ENCODE assay signal across 8 mouse cellular contexts in genomic region chr3:79841475-79841874, GRCm38 (mm10). TPM values are rescaled to one million over a fixed set of nuclear protein-coding genes. Genes with fewer than 3 reads are reported as not detected.
DNase-seq lines count a peak whose midpoint lies in the region; ATAC-seq and TF ChIP-seq lines count a peak whose summit lies in the region.

No protein-coding gene starts in this region.

- H3K9ac ChIP-seq in liver, adult 2 months (ENCODE audit: low read depth, low read length), result peak overlapping the region; percentile 62; the same call in 1 of the 2 replicates
- H3K9ac ChIP-seq in limb, embryonic 12.5 days (replicated peaks), result no peak overlapping the region

- no peaks in the 10 kb centered on the region for H3K27me3 ChIP-seq in liver, adult 2 months (ENCODE audit: control insufficient read depth, insufficient read depth, low read length)
- no peaks in the 10 kb centered on the region for H3K27me3 ChIP-seq in forebrain, embryonic 10.5 days (ENCODE audit: poor library complexity, severe bottlenecking)
- no peaks in the 10 kb centered on the region for H3K27me3 ChIP-seq in limb, embryonic 12.5 days

- TF ChIP-seq POLR2A in liver, adult 2 months (IDR thresholded peaks at IDR 0.05; ENCODE audit: extremely low read depth, insufficient read depth, low read length), result no peak

- peaks cover 8% of the 10 kb centered on the region; the same call in 1 of the 2 replicates for H3K4me1 ChIP-seq in liver, adult 2 months (ENCODE audit: control insufficient read depth, insufficient read depth, low read length)
- H3K4me1 ChIP-seq in forebrain, embryonic 10.5 days, result peaks cover 7% of the 10 kb centered on the region
- 0 out of 2 replicates have a peak, but pooled peaks cover 3% of the 10 kb centered on the region for H3K4me1 ChIP-seq in limb, embryonic 12.5 days (replicated peaks)

- peak overlapping the region; percentile 54 for H3K4me2 ChIP-seq in limb, embryonic 12.5 days

- no peak for DNase-seq in liver, adult 2 months (ENCODE audit: extremely low read depth, low read depth, low spot score)
- DNase-seq in liver, result no peak
- no peak for DNase-seq in forebrain, embryonic 10.5 days (ENCODE audit: extremely low spot score, low spot score)
- peak; percentile 61 for DNase-seq in retina, embryonic 14.5 days (ENCODE audit: low spot score)
- no peak for DNase-seq in layer of hippocampus, adult 18-20 months (ENCODE audit: low spot score in 2 of 2)
- no peak for DNase-seq in cerebellum, adult 8-10 months
- no peak for DNase-seq in right cerebral cortex, adult 2 months (ENCODE audit: low spot score in 2 of 2)

- H3K9me3 ChIP-seq in forebrain, embryonic 10.5 days, result no peaks in the 10 kb centered on the region
- H3K9me3 ChIP-seq in limb, embryonic 12.5 days, result no peaks in the 10 kb centered on the region

- no peak for ATAC-seq in limb, embryonic 12.5 days (ENCODE audit: insufficient number of reproducible peaks, insufficient read depth, low FRiP score, low TSS enrichment, low read depth)

- WGBS in liver, adult 2 months, result 34% methylated on average over 6 of the region's 6 CpGs
- WGBS in forebrain, embryonic 10.5 days, result 67% methylated on average over 6 of the region's 6 CpGs
- 71% methylated on average over 6 of the region's 6 CpGs for WGBS in limb, embryonic 12.5 days

- H3K27ac ChIP-seq in liver, adult 2 months (replicated peaks; ENCODE audit: insufficient read depth, low read depth, low read length), result no peak overlapping the region
- H3K27ac ChIP-seq in forebrain, embryonic 10.5 days, result peak overlapping the region; percentile 85; the same call in 1 of the 2 replicates
- H3K27ac ChIP-seq in limb, embryonic 12.5 days, result no peak overlapping the region

- TF ChIP-seq CTCF in liver, adult 2 months (IDR thresholded peaks at IDR 0.05; ENCODE audit: low read depth, low read length), result no peak

- H3K4me3 ChIP-seq in liver, adult 2 months (ENCODE audit: insufficient read depth, low read depth, low read length), result peak overlapping the region; percentile 42
- H3K4me3 ChIP-seq in forebrain, embryonic 10.5 days, result peak overlapping the region; percentile 63
- peak overlapping the region; percentile 49; the same call in 1 of the 2 replicates for H3K4me3 ChIP-seq in limb, embryonic 12.5 days (replicated peaks)

- H3K79me2 ChIP-seq in liver, adult 2 months (ENCODE audit: control insufficient read depth, insufficient read depth, low read length), result no peaks in the 10 kb centered on the region

- 0 out of 2 replicates have a peak, but pooled peaks cover 3% of the 10 kb centered on the region for H3K36me3 ChIP-seq in liver, adult 2 months (ENCODE audit: control insufficient read depth, insufficient read depth, low read length)
- no peaks in the 10 kb centered on the region for H3K36me3 ChIP-seq in forebrain, embryonic 10.5 days (replicated peaks)
- H3K36me3 ChIP-seq in limb, embryonic 12.5 days, result no peaks in the 10 kb centered on the region

RNA-seq across cellular contexts. Expression of gene Tmem144, which starts 11.1 kb away (rescaled TPM):
- 3.6 and 4.5 TPM in 2 replicates for total RNA-seq in liver, adult 2 months (2014; rRNA removed)
- polyA plus RNA-seq in liver, adult 2 months (2012; rRNA removed), result 1.7 and 2.0 TPM in 2 replicates
- polyA plus RNA-seq in forebrain, embryonic 10.5 days (2016; fragmentation: Nextera tagmentation; extraction: Ambion mirVana), result 3.7 and 4.1 TPM in 2 replicates
- 3.0 and 3.3 TPM in 2 replicates for polyA plus RNA-seq in limb, embryonic 12.5 days (2016; fragmentation: Nextera tagmentation; extraction: Ambion mirVana)
- total RNA-seq in layer of hippocampus, adult 18-20 months (2021), result 10 to 100 TPM; 20.7 to 21.8 TPM

RNA-seq across cellular contexts. Expression of gene Fam198b, which starts 42.9 kb away (rescaled TPM):
- 0.37 and 0.94 TPM in 2 replicates for total RNA-seq in liver, adult 2 months (2014; rRNA removed)
- 0.12 and 0.17 TPM in 2 replicates for polyA plus RNA-seq in liver, adult 2 months (2012; rRNA removed)
- 0.91 and 2.1 TPM in 2 replicates for polyA plus RNA-seq in forebrain, embryonic 10.5 days (2016; fragmentation: Nextera tagmentation; extraction: Ambion mirVana)
- polyA plus RNA-seq in limb, embryonic 12.5 days (2016; fragmentation: Nextera tagmentation; extraction: Ambion mirVana), result 5.9 and 6.5 TPM in 2 replicates
- total RNA-seq in layer of hippocampus, adult 18-20 months (2021), result 1 to 10 TPM; 4.2 to 7.2 TPM
